In the genomic region with DNA sequence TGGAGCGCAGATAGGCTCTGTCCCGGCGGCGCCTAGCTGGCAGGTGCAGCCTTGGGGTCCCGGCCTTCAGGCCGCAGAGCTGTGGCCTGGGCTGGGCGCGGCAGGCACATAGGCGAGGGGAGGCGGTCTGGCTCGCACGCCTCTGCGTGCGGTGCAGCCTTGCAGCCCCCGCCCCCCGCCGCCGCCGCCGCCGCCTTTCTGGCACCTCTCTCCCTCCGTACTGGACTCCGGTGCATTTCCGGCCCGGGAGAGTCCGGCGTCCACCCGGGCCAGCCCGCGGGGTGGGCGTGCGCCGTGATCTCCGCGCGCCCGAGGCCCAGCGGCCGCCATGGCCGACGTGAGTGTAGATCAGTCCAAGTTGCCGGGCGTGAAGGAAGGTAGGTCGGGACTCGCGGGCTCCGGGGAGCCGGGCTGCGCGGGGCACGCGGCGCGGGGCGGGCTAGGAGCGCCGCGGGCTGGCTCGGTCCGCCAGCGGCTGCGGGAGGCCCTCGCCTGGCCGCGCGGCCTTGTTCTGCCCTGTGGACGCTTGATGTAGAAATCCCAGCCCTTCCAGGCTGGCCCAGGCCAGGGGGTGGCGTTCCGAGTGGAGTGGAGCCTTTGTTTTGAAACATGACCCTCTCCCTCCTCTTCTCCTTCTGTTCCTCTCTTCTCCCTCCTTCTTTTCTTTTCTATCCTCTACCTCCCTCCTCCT, we compare ENCODE assay signal across 1 mouse cellular context.
A peak's percentile ranks its signal among the peaks of the same experiment; 100 is the strongest.
TF ChIP-seq lines count a peak whose summit lies in the region.

A gene (plus strand): TSS at position 109 of the 691 bp plus-strand sequence.

TF ChIP-seq in CH12.LX, 34 proteins besides CTCF, POLR2A, EP300 and RAD21 (continued from another document):
- TF ChIP-seq JUN (IDR thresholded peaks at IDR 0.05; ENCODE audit: insufficient read depth, low read depth, low read length) (no peak), SIN3A (IDR thresholded peaks at IDR 0.05; ENCODE audit: low read length) (peak; percentile 83), ETS1 (conservative IDR thresholded peaks at IDR 0.05; ENCODE audit: low read depth, low read length) (no peak), IRF4 (IDR thresholded peaks at IDR 0.05; ENCODE audit: low read depth, low read length) (peak; percentile 38), GABPA (IDR thresholded peaks at IDR 0.05; ENCODE audit: insufficient replicate concordance, low read depth, low read length) (no peak), NELFE (IDR thresholded peaks at IDR 0.05; ENCODE audit: low read depth, low read length) (peak; percentile 56), CHD1 (IDR thresholded peaks at IDR 0.05; ENCODE audit: low read depth, low read length) (no peak; the same call in 1 of the 2 replicates), MEF2A (IDR thresholded peaks at IDR 0.05; ENCODE audit: borderline replicate concordance, low read depth, low read length) (peak; percentile 21; the same call in 1 of the 2 replicates), NRF1 (IDR thresholded peaks at IDR 0.05; ENCODE audit: low read depth, low read length) (peak; percentile 67), POLR2AphosphoS2 (IDR thresholded peaks at IDR 0.05; ENCODE audit: low read depth, low read length) (no peak), ELF1 (IDR thresholded peaks at IDR 0.05; ENCODE audit: low read depth, low read length) (peak; percentile 86), MYC (IDR thresholded peaks at IDR 0.05; ENCODE audit: low read depth, low read length) (no peak; the same call in 1 of the 2 replicates)
TF ChIP-seq in CH12.LX: peak in this region for 15.
